Mouse (Mus musculus) forebrain, embryonic 16.5 days (tissue): ENCODE measurements at regions not wholly inside any gene's neighbourhood (a gene's known extent, or its start where the extent isn't known, plus 50 kb on each side); places are given as distances from the start of the nearest gene placed in this dataset.
"Not testable (repeated sequence)": the region's sequence is repeated elsewhere in the genome, so short reads cannot be mapped to it uniquely, and the experiment has no call there.

Experiments used
- ATAC-seq: fragments of 200-750 bp; cut with Nextera tagmentation; 2 replicates; pipeline ENCODE4 v1.8.0; 2017; ENCODE audit warnings: mild to moderate bottlenecking, moderate library complexity
- H3K27ac ChIP-seq: fragments of 300-500 bp; sonication (generic); 2 replicates; pipeline ENCODE4 v1.5.1; 2014; ENCODE audit warnings: low read length, control low read depth
- H3K27me3 ChIP-seq: fragments of 300-500 bp; sonication (generic); replicated peaks from 2 replicates; pipeline ENCODE4 v1.6.1; 2014; ENCODE audit warnings: low read length; ENCODE audit not compliant: control insufficient read depth, insufficient read depth
- H3K36me3 ChIP-seq: fragments of 300-500 bp; sonication (generic); 2 replicates; pipeline ENCODE4 v1.6.1; 2014; ENCODE audit not compliant: control insufficient read depth, insufficient read depth
- H3K4me1 ChIP-seq: fragments of 300-500 bp; sonication (generic); replicated peaks from 2 replicates; pipeline ENCODE4 v1.6.1; 2014; ENCODE audit warnings: low read length; ENCODE audit not compliant: control insufficient read depth, insufficient read depth
- H3K4me2 ChIP-seq: fragments of 300-500 bp; sonication (generic); 2 replicates; pipeline ENCODE4 v1.6.1; 2014; ENCODE audit warnings: mild to moderate bottlenecking, low read length, control low read depth
- H3K4me3 ChIP-seq: fragments of 300-500 bp; sonication (generic); replicated peaks from 2 replicates; pipeline ENCODE4 v1.5.1; 2014; ENCODE audit warnings: mild to moderate bottlenecking, low read length, control low read depth
- H3K9ac ChIP-seq: fragments of 300-500 bp; sonication (generic); replicated peaks from 2 replicates; pipeline ENCODE4 v1.6.1; 2014; ENCODE audit warnings: low read depth, low read length, control low read depth
- H3K9me3 ChIP-seq: fragments of 300-500 bp; sonication (generic); 2 replicates; pipeline ENCODE4 v1.6.1; 2016; ENCODE audit warnings: low read length; ENCODE audit not compliant: control insufficient read depth
- WGBS: fragments of 180-500 bp; shearing (Covaris S2); extraction: QIAGEN DNeasy Blood & Tissue Kit; methylation state at CpG from one replicate; pipeline ENCODE4 v1.1.7; 2014; 5-methylcytosine and 5-hydroxymethylcytosine counted together

DNA sequence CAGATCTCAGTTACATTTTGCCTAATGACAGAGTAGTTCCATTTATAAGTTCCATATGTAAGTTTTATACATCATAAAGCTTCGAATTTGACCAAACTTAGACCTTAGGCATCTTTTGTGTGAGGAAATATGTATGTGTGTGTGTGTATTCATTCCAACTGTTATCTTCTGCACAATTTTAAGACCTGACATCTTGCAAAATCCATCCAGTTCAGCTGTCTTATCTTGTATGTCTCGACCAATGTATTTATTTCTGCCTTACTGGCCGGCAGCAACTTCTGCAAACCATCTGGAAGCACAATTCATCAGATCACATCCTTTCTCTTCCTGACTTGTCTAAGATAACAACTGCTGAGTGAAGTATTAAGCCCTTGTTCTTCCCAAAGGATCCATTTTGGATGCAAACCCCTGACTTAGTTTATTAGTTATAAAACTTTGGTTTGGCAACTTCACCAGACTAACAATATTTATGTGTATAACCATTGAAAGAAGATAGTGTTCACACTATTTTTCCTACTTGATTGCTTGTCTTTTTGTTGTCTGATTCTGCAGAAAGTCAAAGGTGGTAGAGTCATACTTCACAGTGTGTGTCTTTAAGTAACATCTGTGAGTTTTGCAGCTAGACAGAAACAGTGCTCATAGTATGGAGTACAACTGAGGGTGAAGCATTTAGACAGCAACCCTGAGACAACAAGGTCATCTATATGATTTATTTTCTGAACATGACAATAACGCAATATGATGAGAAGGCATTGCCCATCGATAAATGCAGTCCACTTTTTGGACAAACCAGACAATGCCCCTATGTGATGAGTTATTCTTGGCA is 622.0 kb upstream of the Marcks start:
- Histone ChIP-seq H3K9ac (no peak overlapping the region), H3K4me3 (no peak overlapping the region), H3K4me1 (no peaks in the 10 kb centered on the region), H3K36me3 (no peaks in the 10 kb centered on the region), H3K9me3 (no peaks in the 10 kb centered on the region), H3K27me3 (no peaks in the 10 kb centered on the region), H3K27ac (no peak overlapping the region), H3K4me2 (no peak overlapping the region)
- 88% methylated on average over 5 of the region's 5 CpGs for WGBS
- no peak for ATAC-seq

DNA sequence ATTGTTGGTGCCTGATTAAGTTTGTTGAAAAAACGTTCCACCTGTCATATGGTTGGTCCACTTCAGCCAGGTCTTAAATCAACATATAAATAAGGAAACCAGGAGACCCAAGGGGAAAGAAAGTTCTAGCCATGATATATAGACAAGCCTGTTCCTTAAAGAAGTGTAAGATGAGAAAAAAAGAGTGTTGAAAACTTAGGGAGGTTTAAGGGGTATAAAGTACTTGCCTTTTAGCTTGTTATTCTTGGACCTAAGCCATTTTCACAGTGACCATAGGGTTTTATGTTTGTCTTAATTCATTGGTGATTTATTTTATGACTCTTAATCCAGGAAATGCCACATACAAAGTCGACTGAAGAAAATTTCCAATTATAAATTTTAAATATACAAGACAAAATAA is 602.9 kb upstream of the Marcks start:
- H3K36me3 ChIP-seq, result no peaks in the 10 kb centered on the region
- no peaks in the 10 kb centered on the region for H3K9me3 ChIP-seq
- no peak overlapping the region for H3K9ac ChIP-seq
- no peak for ATAC-seq
- H3K4me3 ChIP-seq, result no peak overlapping the region
- H3K27me3 ChIP-seq, result no peaks in the 10 kb centered on the region
- no peaks in the 10 kb centered on the region for H3K4me1 ChIP-seq
- no peak overlapping the region for H3K27ac ChIP-seq
- 57% methylated on average over 2 of the region's 2 CpGs for WGBS
- H3K4me2 ChIP-seq, result no peak overlapping the region

DNA sequence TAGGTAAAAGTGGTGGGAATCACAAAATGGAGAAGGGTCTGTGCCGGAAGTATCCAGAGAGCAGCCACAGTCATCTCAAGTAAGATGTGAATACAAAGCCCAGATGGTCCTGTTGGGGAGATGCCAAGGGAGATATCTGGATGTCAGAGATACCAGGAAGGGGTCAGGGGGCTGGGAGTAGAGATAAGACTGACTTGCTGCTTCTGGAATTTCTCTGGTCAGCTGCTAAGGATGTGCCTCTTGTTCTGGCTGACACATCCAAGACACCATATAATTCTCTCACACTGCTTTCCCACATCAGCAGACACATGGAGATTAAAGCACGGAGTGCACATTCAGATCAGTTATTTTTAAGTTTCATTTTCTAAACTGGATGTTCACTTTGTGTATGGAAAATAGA is 600.3 kb upstream of the Marcks start:
- no peaks in the 10 kb centered on the region for H3K4me1 ChIP-seq
- ATAC-seq, result no peak
- no peaks in the 10 kb centered on the region for H3K27me3 ChIP-seq
- 82% methylated on average over 2 of the region's 2 CpGs for WGBS
- H3K4me2 ChIP-seq, result no peak overlapping the region
- H3K36me3 ChIP-seq, result no peaks in the 10 kb centered on the region
- H3K4me3 ChIP-seq, result no peak overlapping the region
- H3K27ac ChIP-seq, result no peak overlapping the region
- no peak overlapping the region for H3K9ac ChIP-seq
- H3K9me3 ChIP-seq, result no peaks in the 10 kb centered on the region

DNA sequence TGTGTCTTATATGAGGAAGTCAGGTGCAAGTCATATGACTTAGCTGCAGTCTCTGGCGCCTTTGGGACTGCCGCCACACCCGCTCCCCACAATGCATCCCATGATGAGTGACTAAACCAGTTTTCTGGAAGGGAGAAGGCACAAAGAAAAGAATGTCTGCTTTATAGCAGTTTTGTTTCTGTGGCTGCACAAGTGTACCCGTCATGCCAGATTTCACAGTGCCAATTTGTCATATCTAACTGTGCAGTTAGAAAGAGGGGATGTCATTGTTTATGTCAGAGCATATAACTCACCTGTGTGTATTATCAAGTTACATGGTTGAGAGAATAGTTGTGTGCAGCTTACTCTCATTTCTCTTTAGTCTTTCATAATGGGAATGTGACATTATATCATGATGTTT is 586.9 kb upstream of the Marcks start:
- no peak for ATAC-seq
- H3K27ac ChIP-seq, result no peak overlapping the region
- 73% methylated on average over 4 of the region's 4 CpGs for WGBS
- H3K4me1 ChIP-seq, result no peaks in the 10 kb centered on the region
- no peaks in the 10 kb centered on the region for H3K9me3 ChIP-seq
- H3K4me2 ChIP-seq, result no peak overlapping the region
- H3K36me3 ChIP-seq, result no peaks in the 10 kb centered on the region
- H3K27me3 ChIP-seq, result no peaks in the 10 kb centered on the region
- no peak overlapping the region for H3K9ac ChIP-seq
- no peak overlapping the region for H3K4me3 ChIP-seq

DNA sequence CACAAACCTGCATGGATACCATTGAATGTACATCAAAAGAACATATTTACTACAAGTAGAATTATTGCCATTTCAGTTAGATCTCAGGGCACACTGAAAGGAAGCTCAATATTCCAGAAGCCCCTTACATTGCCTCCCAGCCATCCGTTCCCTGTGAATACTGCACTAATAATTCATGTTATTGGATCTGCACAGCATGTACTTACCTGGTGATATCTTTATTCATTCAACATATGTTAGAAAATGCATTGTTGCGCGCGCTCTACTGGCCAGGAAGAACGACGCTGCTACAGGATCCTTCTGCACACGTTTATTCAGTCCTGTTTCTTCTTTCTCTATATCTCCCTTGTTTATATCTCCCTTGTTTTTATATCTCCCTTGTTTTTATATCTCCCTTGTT is 586.3 kb upstream of the Marcks start:
- H3K27ac ChIP-seq, H3K9ac ChIP-seq, ATAC-seq, H3K4me3 ChIP-seq, H3K4me2 ChIP-seq, H3K27me3 ChIP-seq, H3K36me3 ChIP-seq, H3K4me1 ChIP-seq, H3K9me3 ChIP-seq: not testable (repeated sequence)
- 84% methylated on average over 7 of the region's 7 CpGs for WGBS

DNA sequence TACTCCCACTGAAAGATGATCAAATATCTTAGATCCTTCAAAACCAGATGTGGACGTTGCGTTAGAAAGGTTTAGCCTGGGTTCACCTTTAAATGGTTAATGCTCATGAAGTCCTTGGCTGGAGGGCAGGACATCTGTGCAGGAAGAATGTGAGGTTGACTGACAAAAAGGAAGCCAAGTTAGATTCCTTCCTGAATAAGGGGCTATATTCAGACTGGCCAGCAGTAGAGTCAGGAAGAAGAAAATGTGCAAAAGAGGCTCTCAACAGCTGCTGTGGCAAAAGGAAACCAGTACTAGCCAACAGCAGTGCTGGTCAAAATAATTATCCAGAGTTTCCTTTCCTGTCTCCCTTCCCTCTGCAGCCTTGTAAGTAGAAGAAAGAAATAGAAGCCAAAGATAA is 582.0 kb upstream of the Marcks start:
- 94% methylated on average over 2 of the region's 2 CpGs for WGBS
- Histone ChIP-seq H3K9ac (no peak overlapping the region), H3K4me1 (no peaks in the 10 kb centered on the region), H3K4me2 (no peak overlapping the region), H3K27ac (no peak overlapping the region), H3K4me3 (no peak overlapping the region), H3K9me3 (no peaks in the 10 kb centered on the region), H3K27me3 (no peaks in the 10 kb centered on the region), H3K36me3 (no peaks in the 10 kb centered on the region)
- ATAC-seq, result no peak

DNA sequence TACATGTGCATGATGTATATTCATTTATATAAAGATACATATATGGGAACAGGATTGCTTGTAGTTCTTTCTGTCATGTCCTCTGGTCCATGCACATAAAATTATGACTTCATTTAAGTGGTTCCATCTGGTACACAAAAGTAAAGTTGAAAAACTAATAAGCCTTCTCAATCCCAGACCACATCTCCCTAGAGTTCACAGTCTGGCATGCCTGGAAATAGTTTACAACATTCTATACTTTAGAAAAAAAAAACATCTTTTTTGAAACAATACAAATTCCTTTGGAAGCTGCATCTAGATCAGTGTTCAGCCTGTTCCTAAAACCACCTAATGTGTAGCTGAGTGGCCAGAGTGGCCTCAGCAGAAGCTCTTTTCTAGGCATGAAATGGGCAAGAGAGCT is 578.2 kb upstream of the Marcks start:
- H3K4me2 ChIP-seq, result no peak overlapping the region
- no peaks in the 10 kb centered on the region for H3K9me3 ChIP-seq
- no peak overlapping the region for H3K4me3 ChIP-seq
- H3K36me3 ChIP-seq, result no peaks in the 10 kb centered on the region
- no peaks in the 10 kb centered on the region for H3K27me3 ChIP-seq
- no peak overlapping the region for H3K27ac ChIP-seq
- no peak overlapping the region for H3K9ac ChIP-seq
- no peaks in the 10 kb centered on the region for H3K4me1 ChIP-seq
- ATAC-seq, result no peak

DNA sequence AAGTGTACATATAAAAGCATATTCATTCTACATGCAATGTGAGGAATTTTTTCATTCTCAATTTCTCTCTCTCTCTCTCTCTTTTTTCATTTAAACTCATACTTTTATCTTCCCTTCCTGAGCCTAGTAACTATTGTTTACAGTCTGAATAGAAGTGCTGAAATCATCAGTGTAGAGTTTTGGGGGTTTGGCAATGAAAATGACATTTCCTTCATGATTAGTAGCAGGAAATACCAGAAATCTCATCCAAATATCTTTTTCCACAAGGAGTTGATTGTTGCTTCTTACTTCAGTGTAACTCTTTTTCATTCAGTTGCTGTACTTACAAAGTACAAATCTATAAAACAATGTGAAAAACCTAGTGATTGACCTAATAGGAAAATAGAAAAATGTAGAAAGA is 572.7 kb upstream of the Marcks start:
- Histone ChIP-seq H3K9ac (no peak overlapping the region), H3K36me3 (no peaks in the 10 kb centered on the region), H3K27ac (no peak overlapping the region), H3K4me2 (no peak overlapping the region), H3K27me3 (no peaks in the 10 kb centered on the region), H3K9me3 (no peaks in the 10 kb centered on the region), H3K4me3 (no peak overlapping the region), H3K4me1 (no peaks in the 10 kb centered on the region)
- ATAC-seq, result no peak

DNA sequence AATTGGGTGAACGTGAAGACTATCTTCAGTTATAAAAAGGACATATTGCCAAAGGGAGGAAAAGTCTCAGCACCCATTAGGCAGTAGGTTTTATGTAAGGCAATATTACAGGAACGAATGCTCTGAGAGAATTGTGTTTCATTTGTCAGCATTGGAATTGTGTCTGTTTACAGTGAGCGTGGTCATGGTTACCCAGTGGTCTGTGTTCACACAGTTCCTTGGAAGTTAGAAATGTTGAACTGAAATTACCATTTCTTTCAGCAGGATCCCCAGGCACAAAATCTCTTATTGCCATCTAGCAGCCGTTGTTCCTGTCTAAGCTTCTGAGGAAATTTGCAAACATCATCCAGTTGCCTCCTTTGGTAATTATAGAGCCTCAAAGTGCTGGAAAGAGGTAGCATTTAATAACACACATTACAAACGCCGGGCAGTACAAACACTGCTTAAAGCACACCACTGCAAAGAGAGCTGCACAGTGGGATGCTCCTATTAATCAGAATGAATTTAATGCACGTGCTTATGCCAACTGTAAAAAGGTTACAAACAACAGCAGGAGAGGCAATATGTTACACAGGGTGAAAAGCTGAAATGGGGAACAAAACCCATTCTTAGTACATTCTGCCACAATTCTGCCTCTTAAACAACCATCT is 555.4 kb upstream of the Marcks start:
- Histone ChIP-seq H3K4me2 (no peak overlapping the region), H3K9ac (no peak overlapping the region), H3K36me3 (no peaks in the 10 kb centered on the region), H3K4me3 (no peak overlapping the region), H3K4me1 (peaks cover 12% of the 10 kb centered on the region), H3K27me3 (no peaks in the 10 kb centered on the region), H3K9me3 (no peaks in the 10 kb centered on the region), H3K27ac (no peak overlapping the region)
- peak; percentile 90 for ATAC-seq
- WGBS, result 33% methylated on average over 7 of the region's 7 CpGs

DNA sequence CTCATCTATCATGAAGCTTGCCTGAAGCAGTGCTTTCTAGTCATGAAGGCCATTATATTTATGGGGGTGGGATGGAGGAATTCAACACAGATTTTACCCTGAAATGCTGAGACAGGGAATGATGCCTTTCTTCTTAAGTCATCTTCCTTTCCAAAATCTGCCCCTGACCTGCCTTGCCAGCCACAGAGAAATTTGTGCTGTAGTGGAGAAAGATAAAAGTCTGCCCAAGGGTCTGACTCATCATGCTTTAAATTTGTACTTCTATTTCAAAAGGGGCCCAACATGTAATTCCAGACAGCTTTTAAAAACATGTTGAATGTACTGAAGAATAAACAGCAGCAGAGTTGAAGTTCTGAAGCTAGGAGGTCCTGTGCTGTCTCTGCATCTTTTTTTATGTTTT is 554.1 kb upstream of the Marcks start:
- H3K9ac ChIP-seq, result no peak overlapping the region
- no peak overlapping the region for H3K4me2 ChIP-seq
- H3K27me3 ChIP-seq, result no peaks in the 10 kb centered on the region
- peaks cover 12% of the 10 kb centered on the region for H3K4me1 ChIP-seq
- no peak overlapping the region for H3K27ac ChIP-seq
- H3K9me3 ChIP-seq, result no peaks in the 10 kb centered on the region
- H3K36me3 ChIP-seq, result no peaks in the 10 kb centered on the region
- H3K4me3 ChIP-seq, result no peak overlapping the region
- ATAC-seq, result no peak
